Mouse (Mus musculus) midbrain, embryonic 13.5 days (tissue): ENCODE measurements around the gene Irf2bpl. TPM values are rescaled to one million over a fixed set of nuclear protein-coding genes. Genes with fewer than 3 reads are reported as not detected.
A peak's percentile ranks its signal among the peaks of the same experiment; 100 is the strongest.

Experiments
- ATAC-seq: fragments of 200-750 bp; cut with Nextera tagmentation; 2 replicates; pipeline ENCODE4 v1.8.0; 2017; ENCODE audit warnings: mild to moderate bottlenecking, moderate TSS enrichment, moderate library complexity
- H3K27ac ChIP-seq: fragments of 300-500 bp; sonication (generic); 2 replicates; pipeline ENCODE4 v1.5.1; 2015; ENCODE audit warnings: inconsistent platforms, mild to moderate bottlenecking, moderate library complexity
- H3K27me3 ChIP-seq: fragments of 300-500 bp; sonication (generic); 2 replicates; pipeline ENCODE4 v1.6.1; 2015; ENCODE audit warnings: mild to moderate bottlenecking, inconsistent platforms
- H3K36me3 ChIP-seq: fragments of 300-500 bp; sonication (generic); 2 replicates; pipeline ENCODE4 v1.6.1; 2015; ENCODE audit warnings: mild to moderate bottlenecking, inconsistent platforms
- H3K4me1 ChIP-seq: fragments of 300-500 bp; sonication (generic); replicated peaks from 2 replicates; pipeline ENCODE4 v1.6.1; 2015; ENCODE audit warnings: inconsistent platforms
- H3K4me2 ChIP-seq: fragments of 300-500 bp; sonication (generic); replicated peaks from 2 replicates; pipeline ENCODE4 v1.6.1; 2015; ENCODE audit warnings: moderate library complexity, mild to moderate bottlenecking, inconsistent platforms
- H3K4me3 ChIP-seq: fragments of 300-500 bp; sonication (generic); replicated peaks from 2 replicates; pipeline ENCODE4 v1.5.1; 2015; ENCODE audit warnings: mild to moderate bottlenecking, inconsistent platforms
- H3K9ac ChIP-seq: fragments of 300-500 bp; sonication (generic); replicated peaks from 2 replicates; pipeline ENCODE4 v1.6.1; 2015; ENCODE audit warnings: mild to moderate bottlenecking, inconsistent platforms
- H3K9me3 ChIP-seq: fragments of 300-500 bp; sonication (generic); 2 replicates; pipeline ENCODE4 v1.6.1; 2016; ENCODE audit warnings: mild to moderate bottlenecking, inconsistent platforms
- WGBS: fragments of 180-500 bp; shearing (Covaris S2); methylation state at CpG from one replicate; pipeline ENCODE4 v1.1.7; 2015; 5-methylcytosine and 5-hydroxymethylcytosine counted together
- polyA plus RNA-seq: library from polyadenylated mRNA; unstranded; fragments of >200 nt; fragmentation: Nextera tagmentation; extraction: Ambion mirVana; gene quantifications from 2 replicates; pipeline ENCODE4 v1.2.1, GENCODE M21; 2015

Gene Irf2bpl
- polyA plus RNA-seq, 1 experiment from 2014 or later, result 75.5 TPM

GRCm38 (mm10) chr12:86889103-86889644 lies 4.6 kb upstream of the Irf2bpl start:
- no peaks in the 10 kb centered on the region for H3K27me3 ChIP-seq
- H3K4me1 ChIP-seq, result peaks cover 93% of the 10 kb centered on the region
- WGBS, result 14% methylated on average over 7 of the region's 7 CpGs
- peak overlapping the region; percentile 99 for H3K27ac ChIP-seq
- no peaks in the 10 kb centered on the region for H3K36me3 ChIP-seq
- no peaks in the 10 kb centered on the region for H3K9me3 ChIP-seq
- no peak overlapping the region for H3K4me3 ChIP-seq
- H3K9ac ChIP-seq, result peak overlapping the region; percentile 24; the same call in 1 of the 2 replicates
- ATAC-seq, result no peak
- H3K4me2 ChIP-seq, result peak overlapping the region; percentile 52

GRCm38 (mm10) chr12:86888130-86889069 lies 3.8 kb upstream of the Irf2bpl start:
- Histone ChIP-seq H3K9me3 (no peaks in the 10 kb centered on the region), H3K9ac (peak overlapping the region; percentile 57), H3K27me3 (no peaks in the 10 kb centered on the region), H3K4me1 (peaks cover 85% of the 10 kb centered on the region), H3K4me2 (peak overlapping the region; percentile 52), H3K27ac (peak overlapping the region; percentile 85), H3K4me3 (peak overlapping the region; percentile 21), H3K36me3 (no peaks in the 10 kb centered on the region)
- 1% methylated on average over 47 of the region's 47 CpGs for WGBS
- no peak for ATAC-seq

GRCm38 (mm10) chr12:86887381-86888129 lies 3.0 kb upstream of the Irf2bpl start:
- WGBS, result 30% methylated on average over 14 of the region's 14 CpGs
- no peak for ATAC-seq
- Histone ChIP-seq H3K36me3 (no peaks in the 10 kb centered on the region), H3K4me3 (no peak overlapping the region), H3K9ac (peak overlapping the region; percentile 57), H3K27me3 (no peaks in the 10 kb centered on the region), H3K27ac (peak overlapping the region; percentile 85), H3K4me1 (peaks cover 77% of the 10 kb centered on the region), H3K9me3 (no peaks in the 10 kb centered on the region), H3K4me2 (peak overlapping the region; percentile 52)

- Histone ChIP-seq H3K9ac (no peak overlapping the region), H3K4me1 (peaks cover 71% of the 10 kb centered on the region), H3K36me3 (peaks cover 9% of the 10 kb centered on the region; the same call in 1 of the 2 replicates), H3K4me2 (no peak overlapping the region), H3K27me3 (no peaks in the 10 kb centered on the region), H3K4me3 (no peak overlapping the region), H3K27ac (peak overlapping the region; percentile 100; the same call in 1 of the 2 replicates), H3K9me3 (no peaks in the 10 kb centered on the region)
- ATAC-seq, result no peak
- 50% methylated on average over 7 of the region's 7 CpGs for WGBS
Observed at GRCm38 (mm10) chr12:86886446-86886965, 1.9 kb upstream of the Irf2bpl start.

GRCm38 (mm10) chr12:86885746-86886145 lies 1.1 kb upstream of the Irf2bpl start:
- Histone ChIP-seq H3K9me3 (no peaks in the 10 kb centered on the region), H3K36me3 (peaks cover 9% of the 10 kb centered on the region; the same call in 1 of the 2 replicates), H3K4me1 (peaks cover 65% of the 10 kb centered on the region), H3K4me3 (peak overlapping the region; percentile 96; the same call in 1 of the 2 replicates), H3K9ac (0 out of 2 replicates have a peak overlapping the region, but pooled peaks have one; percentile 54), H3K4me2 (peak overlapping the region; percentile 95), H3K27ac (peak overlapping the region; percentile 100), H3K27me3 (no peaks in the 10 kb centered on the region)
- no peak for ATAC-seq
- 9% methylated on average over 5 of the region's 5 CpGs for WGBS

- Histone ChIP-seq H3K36me3 (peaks cover 10% of the 10 kb centered on the region; the same call in 1 of the 2 replicates), H3K9me3 (no peaks in the 10 kb centered on the region), H3K27ac (peak overlapping the region; percentile 100), H3K4me1 (peaks cover 65% of the 10 kb centered on the region), H3K27me3 (no peaks in the 10 kb centered on the region), H3K9ac (0 out of 2 replicates have a peak overlapping the region, but pooled peaks have one; percentile 54), H3K4me2 (peak overlapping the region; percentile 95), H3K4me3 (peak overlapping the region; percentile 96)
- 5% methylated on average over 6 of the region's 6 CpGs for WGBS
- no peak for ATAC-seq
Observed at GRCm38 (mm10) chr12:86885336-86885735, 738 bp upstream of the Irf2bpl start.

- Histone ChIP-seq H3K27ac (peak overlapping the region; percentile 100), H3K4me1 (peaks cover 65% of the 10 kb centered on the region), H3K4me2 (peak overlapping the region; percentile 95), H3K36me3 (peaks cover 18% of the 10 kb centered on the region; the same call in 1 of the 2 replicates), H3K27me3 (no peaks in the 10 kb centered on the region), H3K9ac (peak overlapping the region; percentile 100), H3K9me3 (no peaks in the 10 kb centered on the region), H3K4me3 (peak overlapping the region; percentile 96)
- ATAC-seq, result peak; percentile 1; the same call in 1 of the 2 replicates
- WGBS, result under 1% methylated on average over 83 of the region's 84 CpGs
Observed at GRCm38 (mm10) chr12:86883280-86884196, 1.1 kb downstream of the Irf2bpl start.

GRCm38 (mm10) chr12:86883019-86883279 lies 1.6 kb downstream of the Irf2bpl start:
- H3K27ac ChIP-seq, result peak overlapping the region; percentile 100
- H3K9me3 ChIP-seq, result no peaks in the 10 kb centered on the region
- H3K4me3 ChIP-seq, result peak overlapping the region; percentile 96
- peaks cover 65% of the 10 kb centered on the region for H3K4me1 ChIP-seq
- no peak for ATAC-seq
- no peaks in the 10 kb centered on the region for H3K27me3 ChIP-seq
- WGBS, result under 1% methylated on average over 24 of the region's 24 CpGs
- H3K4me2 ChIP-seq, result peak overlapping the region; percentile 95
- peak overlapping the region; percentile 100 for H3K9ac ChIP-seq
- peaks cover 18% of the 10 kb centered on the region; the same call in 1 of the 2 replicates for H3K36me3 ChIP-seq

- no peaks in the 10 kb centered on the region for H3K27me3 ChIP-seq
- H3K4me1 ChIP-seq, result peaks cover 61% of the 10 kb centered on the region
- H3K4me3 ChIP-seq, result peak overlapping the region; percentile 96
- H3K4me2 ChIP-seq, result peak overlapping the region; percentile 95
- WGBS, result under 1% methylated on average over 59 of the region's 59 CpGs
- H3K9ac ChIP-seq, result peak overlapping the region; percentile 100
- 0 out of 2 replicates have a peak, but pooled peaks have one; percentile 3 for ATAC-seq
- H3K27ac ChIP-seq, result peak overlapping the region; percentile 100
- peaks cover 18% of the 10 kb centered on the region; the same call in 1 of the 2 replicates for H3K36me3 ChIP-seq
- no peaks in the 10 kb centered on the region for H3K9me3 ChIP-seq
Observed at GRCm38 (mm10) chr12:86882279-86883018, 2.1 kb downstream of the Irf2bpl start.

GRCm38 (mm10) chr12:86881809-86882278 lies 2.8 kb downstream of the Irf2bpl start:
- 5% methylated on average over 33 of the region's 33 CpGs for WGBS
- no peak for ATAC-seq
- Histone ChIP-seq H3K27ac (peak overlapping the region; percentile 100), H3K4me3 (peak overlapping the region; percentile 96), H3K4me1 (peaks cover 55% of the 10 kb centered on the region), H3K36me3 (peaks cover 18% of the 10 kb centered on the region; the same call in 1 of the 2 replicates), H3K4me2 (peak overlapping the region; percentile 95), H3K9ac (peak overlapping the region; percentile 100), H3K9me3 (no peaks in the 10 kb centered on the region), H3K27me3 (no peaks in the 10 kb centered on the region)
